Mouse (Mus musculus): Measurements from ENCODE around the gene Sspn. TPM values are rescaled to one million over a fixed set of nuclear protein-coding genes. Genes with fewer than 3 reads are reported as not detected.

Gene Sspn
- 0.11 and 0.27 TPM in 2 replicates for total RNA-seq (2012; rRNA removed)

GRCm38 (mm10) chr6:145931341-145931740 lies at the start of gene Sspn:
Sspn (plus strand) TSS chr6:145931641.
- H3K9ac ChIP-seq (ENCODE audit: insufficient read depth, low read depth, low read length, poor library complexity, severe bottlenecking): no peak within 1 kb of the TSS
- H3K4me1 ChIP-seq (ENCODE audit: control insufficient read depth in 2 of 2, insufficient read depth in 2 of 2, low read length in 2 of 2, poor library complexity in 1 of 2): peaks cover 6% of the 10 kb centered on the region in 2 experiments; a peak in 2 of 4 replicates
- H3K36me3 ChIP-seq (ENCODE audit: control insufficient read depth, insufficient read depth, low read length, poor library complexity, severe bottlenecking): no peaks in the 10 kb centered on the region
- H3K9me3 ChIP-seq (ENCODE audit: control insufficient read depth, insufficient read depth, low read depth, low read length): no peaks in the 10 kb centered on the region
- in situ Hi-C loops (cut with MboI; ENCODE audit: low sequenced_read_pairs in 2 of 2, unreplicated experiment in 2 of 2): no loop called here
- TF ChIP-seq HCFC1 (IDR thresholded peaks at IDR 0.05; ENCODE audit: borderline replicate concordance, insufficient read depth, low read length) (no peak), MAFK (IDR thresholded peaks at IDR 0.05; ENCODE audit: insufficient read depth, low read depth, low read length) (no peak), ZNF384 (IDR thresholded peaks at IDR 0.05; ENCODE audit: low read depth, low read length) (no peak), ZC3H11A (IDR thresholded peaks at IDR 0.05; ENCODE audit: borderline replicate concordance, low read depth, low read length) (no peak), CHD2 (IDR thresholded peaks at IDR 0.05; ENCODE audit: low read depth, low read length) (no peak)
- DNase-seq (ENCODE audit: low read depth, low spot score): no peak
- no peak within 1 kb of the TSS for H3K27ac ChIP-seq (ENCODE audit: insufficient read depth, low read depth, low read length, poor library complexity, severe bottlenecking)
- H3K4me3 ChIP-seq (ENCODE audit: insufficient read depth in 1 of 2, low read depth in 1 of 2, low read length in 2 of 2, poor library complexity in 1 of 2, severe bottlenecking in 1 of 2): no peak within 1 kb of the TSS

- no peaks in the 10 kb centered on the region for H3K36me3 ChIP-seq (ENCODE audit: control insufficient read depth, insufficient read depth, low read length, poor library complexity, severe bottlenecking)
- in situ Hi-C loops (cut with MboI; ENCODE audit: low sequenced_read_pairs in 2 of 2, unreplicated experiment in 2 of 2): no loop called here
- H3K9me3 ChIP-seq (ENCODE audit: control insufficient read depth, insufficient read depth, low read depth, low read length): no peaks in the 10 kb centered on the region
- TF ChIP-seq CHD2 (IDR thresholded peaks at IDR 0.05; ENCODE audit: low read depth, low read length): no peak
- no peak for TF ChIP-seq ZNF384 (IDR thresholded peaks at IDR 0.05; ENCODE audit: low read depth, low read length)
- TF ChIP-seq ZC3H11A (IDR thresholded peaks at IDR 0.05; ENCODE audit: borderline replicate concordance, low read depth, low read length): no peak
- no peak for TF ChIP-seq MAFK (IDR thresholded peaks at IDR 0.05; ENCODE audit: insufficient read depth, low read depth, low read length)
- no peak for TF ChIP-seq HCFC1 (IDR thresholded peaks at IDR 0.05; ENCODE audit: borderline replicate concordance, insufficient read depth, low read length)
- no peaks in the 10 kb centered on the region for H3K4me1 ChIP-seq (ENCODE audit: control insufficient read depth in 2 of 2, insufficient read depth in 2 of 2, low read length in 2 of 2, poor library complexity in 1 of 2)
- H3K4me3 ChIP-seq (ENCODE audit: insufficient read depth in 1 of 2, low read depth in 1 of 2, low read length in 2 of 2, poor library complexity in 1 of 2, severe bottlenecking in 1 of 2): no peak overlapping the region
- no peak overlapping the region for H3K9ac ChIP-seq (ENCODE audit: insufficient read depth, low read depth, low read length, poor library complexity, severe bottlenecking)
- H3K27ac ChIP-seq (ENCODE audit: insufficient read depth, low read depth, low read length, poor library complexity, severe bottlenecking): no peak overlapping the region
- no peak for DNase-seq (ENCODE audit: low read depth, low spot score)
Measured at GRCm38 (mm10) chr6:145883010-145883409, 48.4 kb upstream of the Sspn start.

GRCm38 (mm10) chr6:145883668-145884067 lies 47.8 kb upstream of the Sspn start:
- Histone ChIP-seq H3K4me3 (ENCODE audit: insufficient read depth in 1 of 2, low read depth in 1 of 2, low read length in 2 of 2, poor library complexity in 1 of 2, severe bottlenecking in 1 of 2) (no peak overlapping the region), H3K27ac (ENCODE audit: insufficient read depth, low read depth, low read length, poor library complexity, severe bottlenecking) (no peak overlapping the region), H3K4me1 (ENCODE audit: control insufficient read depth in 2 of 2, insufficient read depth in 2 of 2, low read length in 2 of 2, poor library complexity in 1 of 2) (no peaks in the 10 kb centered on the region), H3K9me3 (ENCODE audit: control insufficient read depth, insufficient read depth, low read depth, low read length) (no peaks in the 10 kb centered on the region), H3K36me3 (ENCODE audit: control insufficient read depth, insufficient read depth, low read length, poor library complexity, severe bottlenecking) (no peaks in the 10 kb centered on the region), H3K9ac (ENCODE audit: insufficient read depth, low read depth, low read length, poor library complexity, severe bottlenecking) (no peak overlapping the region)
- DNase-seq (ENCODE audit: low read depth, low spot score): no peak
- in situ Hi-C loops (cut with MboI; ENCODE audit: low sequenced_read_pairs in 2 of 2, unreplicated experiment in 2 of 2): no loop called here
- TF ChIP-seq ZNF384 (IDR thresholded peaks at IDR 0.05; ENCODE audit: low read depth, low read length): no peak
- no peak for TF ChIP-seq MAFK (IDR thresholded peaks at IDR 0.05; ENCODE audit: insufficient read depth, low read depth, low read length)
- no peak for TF ChIP-seq HCFC1 (IDR thresholded peaks at IDR 0.05; ENCODE audit: borderline replicate concordance, insufficient read depth, low read length)
- no peak for TF ChIP-seq CHD2 (IDR thresholded peaks at IDR 0.05; ENCODE audit: low read depth, low read length)
- TF ChIP-seq ZC3H11A (IDR thresholded peaks at IDR 0.05; ENCODE audit: borderline replicate concordance, low read depth, low read length): no peak

- Histone ChIP-seq H3K9me3 (ENCODE audit: control insufficient read depth, insufficient read depth, low read depth, low read length) (no peaks in the 10 kb centered on the region), H3K4me3 (ENCODE audit: insufficient read depth in 1 of 2, low read depth in 1 of 2, low read length in 2 of 2, poor library complexity in 1 of 2, severe bottlenecking in 1 of 2) (no peak overlapping the region), H3K9ac (ENCODE audit: insufficient read depth, low read depth, low read length, poor library complexity, severe bottlenecking) (no peak overlapping the region), H3K36me3 (ENCODE audit: control insufficient read depth, insufficient read depth, low read length, poor library complexity, severe bottlenecking) (no peaks in the 10 kb centered on the region), H3K4me1 (ENCODE audit: control insufficient read depth in 2 of 2, insufficient read depth in 2 of 2, low read length in 2 of 2, poor library complexity in 1 of 2) (no peaks in the 10 kb centered on the region), H3K27ac (ENCODE audit: insufficient read depth, low read depth, low read length, poor library complexity, severe bottlenecking) (no peak overlapping the region)
- in situ Hi-C loops (cut with MboI; ENCODE audit: low sequenced_read_pairs in 2 of 2, unreplicated experiment in 2 of 2): no loop called here
- DNase-seq (ENCODE audit: low read depth, low spot score): no peak
- no peak for TF ChIP-seq ZC3H11A (IDR thresholded peaks at IDR 0.05; ENCODE audit: borderline replicate concordance, low read depth, low read length)
- TF ChIP-seq MAFK (IDR thresholded peaks at IDR 0.05; ENCODE audit: insufficient read depth, low read depth, low read length): no peak
- no peak for TF ChIP-seq ZNF384 (IDR thresholded peaks at IDR 0.05; ENCODE audit: low read depth, low read length)
- TF ChIP-seq CHD2 (IDR thresholded peaks at IDR 0.05; ENCODE audit: low read depth, low read length): no peak
- TF ChIP-seq HCFC1 (IDR thresholded peaks at IDR 0.05; ENCODE audit: borderline replicate concordance, insufficient read depth, low read length): no peak
Measured at GRCm38 (mm10) chr6:145885069-145885468, 46.4 kb upstream of the Sspn start.

- H3K4me3 ChIP-seq (ENCODE audit: insufficient read depth in 1 of 2, low read depth in 1 of 2, low read length in 2 of 2, poor library complexity in 1 of 2, severe bottlenecking in 1 of 2): no peak overlapping the region
- H3K4me1 ChIP-seq (ENCODE audit: control insufficient read depth in 2 of 2, insufficient read depth in 2 of 2, low read length in 2 of 2, poor library complexity in 1 of 2): no peaks in the 10 kb centered on the region
- TF ChIP-seq HCFC1 (IDR thresholded peaks at IDR 0.05; ENCODE audit: borderline replicate concordance, insufficient read depth, low read length): no peak
- TF ChIP-seq MAFK (IDR thresholded peaks at IDR 0.05; ENCODE audit: insufficient read depth, low read depth, low read length): no peak
- no peak for TF ChIP-seq ZNF384 (IDR thresholded peaks at IDR 0.05; ENCODE audit: low read depth, low read length)
- TF ChIP-seq CHD2 (IDR thresholded peaks at IDR 0.05; ENCODE audit: low read depth, low read length): no peak
- TF ChIP-seq ZC3H11A (IDR thresholded peaks at IDR 0.05; ENCODE audit: borderline replicate concordance, low read depth, low read length): no peak
- in situ Hi-C loops (cut with MboI; ENCODE audit: low sequenced_read_pairs in 2 of 2, unreplicated experiment in 2 of 2): no loop called here
- no peaks in the 10 kb centered on the region for H3K36me3 ChIP-seq (ENCODE audit: control insufficient read depth, insufficient read depth, low read length, poor library complexity, severe bottlenecking)
- H3K9me3 ChIP-seq (ENCODE audit: control insufficient read depth, insufficient read depth, low read depth, low read length): no peaks in the 10 kb centered on the region
- DNase-seq (ENCODE audit: low read depth, low spot score): no peak
- H3K9ac ChIP-seq (ENCODE audit: insufficient read depth, low read depth, low read length, poor library complexity, severe bottlenecking): no peak overlapping the region
- H3K27ac ChIP-seq (ENCODE audit: insufficient read depth, low read depth, low read length, poor library complexity, severe bottlenecking): no peak overlapping the region
Measured at GRCm38 (mm10) chr6:145886277-145886676, 45.2 kb upstream of the Sspn start.
